Mouse (Mus musculus) stomach, postnatal 0 days (tissue): ENCODE data around the gene Astl. TPM values are rescaled to one million over a fixed set of nuclear protein-coding genes. Genes with fewer than 3 reads are reported as not detected.
A peak's percentile ranks its signal among the peaks of the same experiment; 100 is the strongest.

Source experiments
- ATAC-seq: fragments of 200-750 bp; cut with Nextera tagmentation; 2 replicates; pipeline ENCODE4 v1.8.0; 2017; ENCODE audit not compliant: low FRiP score, low TSS enrichment
- DNase-seq: peaks from one replicate; pipeline ENCODE4 v3.0.0-alpha.2; 2016; ENCODE audit warnings: low spot score
- H3K27ac ChIP-seq: fragments of 300-500 bp; sonication (generic); replicated peaks from 2 replicates; pipeline ENCODE4 v1.5.1; 2014; ENCODE audit warnings: mild to moderate bottlenecking, control low read depth
- H3K27me3 ChIP-seq: fragments of 300-500 bp; sonication (generic); 2 replicates; pipeline ENCODE4 v1.6.1; 2014; ENCODE audit warnings: low read length; ENCODE audit not compliant: control insufficient read depth, insufficient read depth
- H3K36me3 ChIP-seq: fragments of 300-500 bp; sonication (generic); 2 replicates; pipeline ENCODE4 v1.6.1; 2014; ENCODE audit warnings: low read length, mixed read lengths; ENCODE audit not compliant: control insufficient read depth, insufficient read depth
- H3K4me1 ChIP-seq: fragments of 300-500 bp; sonication (generic); replicated peaks from 2 replicates; pipeline ENCODE4 v1.6.1; 2014; ENCODE audit warnings: antibody characterized with exemption; ENCODE audit not compliant: control insufficient read depth, insufficient read depth
- H3K4me2 ChIP-seq: fragments of 300-500 bp; sonication (generic); replicated peaks from 2 replicates; pipeline ENCODE4 v1.6.1; 2014; ENCODE audit warnings: low read depth, mild to moderate bottlenecking, control low read depth, moderate library complexity
- H3K4me3 ChIP-seq: fragments of 300-500 bp; sonication (generic); 2 replicates; pipeline ENCODE4 v1.5.1; 2014; ENCODE audit warnings: low read depth, low read length, control low read depth
- H3K9ac ChIP-seq: fragments of 300-500 bp; sonication (generic); 2 replicates; pipeline ENCODE4 v1.6.1; 2014; ENCODE audit warnings: mild to moderate bottlenecking, low read length, control low read depth, mixed read lengths
- H3K9me3 ChIP-seq: fragments of 300-500 bp; sonication (generic); 2 replicates; pipeline ENCODE4 v1.6.1; 2016; ENCODE audit warnings: low read length; ENCODE audit not compliant: control insufficient read depth
- CTCF ChIP-seq: IDR thresholded peaks from 2 replicates; pipeline ENCODE4 v1.5.1; 2016; ENCODE audit warnings: antibody characterized with exemption, low read depth, mild to moderate bottlenecking, moderate library complexity
- EP300 ChIP-seq: optimal IDR thresholded peaks from 2 replicates; pipeline ENCODE3; 2016; ENCODE audit warnings: antibody characterized with exemption
- WGBS: fragments of 180-500 bp; shearing (Covaris S2); extraction: QIAGEN DNeasy Blood & Tissue Kit; methylation state at CpG from one replicate; pipeline ENCODE4 v1.1.7; 2014; 5-methylcytosine and 5-hydroxymethylcytosine counted together
- polyA plus RNA-seq: library from polyadenylated mRNA; unstranded; fragments of >200 nt; fragmentation: Nextera tagmentation; extraction: Ambion mirVana; gene quantifications from 2 replicates; pipeline ENCODE4 v1.2.1, GENCODE M21; 2015

Gene Astl
- polyA plus RNA-seq, 1 experiment from 2014 or later, result not detected

- TF ChIP-seq EP300 (no peak), CTCF (no peak)
- no peaks in the 10 kb centered on the region for H3K36me3 ChIP-seq
- 57% methylated on average over 1 of the region's 1 CpGs for WGBS
- no peak overlapping the region for H3K4me3 ChIP-seq
- no peak overlapping the region for H3K9ac ChIP-seq
- no peaks in the 10 kb centered on the region for H3K9me3 ChIP-seq
- H3K4me1 ChIP-seq, result no peaks in the 10 kb centered on the region
- ATAC-seq (peak; percentile 34; the same call in 1 of the 2 replicates), DNase-seq (peak; percentile 33)
- no peaks in the 10 kb centered on the region for H3K27me3 ChIP-seq
- no peak overlapping the region for H3K4me2 ChIP-seq
- H3K27ac ChIP-seq, result no peak overlapping the region
Measured at GRCm38 (mm10) chr2:127371484-127371861, 33.0 kb downstream of the Astl start.

GRCm38 (mm10) chr2:127372082-127372481, 33.6 kb downstream of the Astl start:
- H3K9ac ChIP-seq, result no peak overlapping the region
- 89% methylated on average over 2 of the region's 2 CpGs for WGBS
- H3K9me3 ChIP-seq, result no peaks in the 10 kb centered on the region
- no peak overlapping the region for H3K27ac ChIP-seq
- H3K4me1 ChIP-seq, result no peaks in the 10 kb centered on the region
- DNase-seq (no peak), ATAC-seq (no peak)
- no peaks in the 10 kb centered on the region for H3K27me3 ChIP-seq
- H3K36me3 ChIP-seq, result no peaks in the 10 kb centered on the region
- H3K4me3 ChIP-seq, result no peak overlapping the region
- no peak for TF ChIP-seq CTCF
- no peak for TF ChIP-seq EP300
- H3K4me2 ChIP-seq, result no peak overlapping the region

GRCm38 (mm10) chr2:127374131-127374530, 35.7 kb downstream of the Astl start:
- H3K27ac ChIP-seq, result no peak overlapping the region
- no peak overlapping the region for H3K9ac ChIP-seq
- H3K36me3 ChIP-seq, result no peaks in the 10 kb centered on the region
- H3K27me3 ChIP-seq, result no peaks in the 10 kb centered on the region
- TF ChIP-seq CTCF (no peak), EP300 (no peak)
- H3K4me2 ChIP-seq, result no peak overlapping the region
- H3K9me3 ChIP-seq, result no peaks in the 10 kb centered on the region
- WGBS, result 79% methylated on average over 3 of the region's 3 CpGs
- no peak overlapping the region for H3K4me3 ChIP-seq
- DNase-seq (no peak), ATAC-seq (no peak)
- H3K4me1 ChIP-seq, result no peaks in the 10 kb centered on the region

GRCm38 (mm10) chr2:127375087-127375486, 36.6 kb downstream of the Astl start:
- H3K36me3 ChIP-seq, result no peaks in the 10 kb centered on the region
- no peak overlapping the region for H3K27ac ChIP-seq
- H3K4me2 ChIP-seq, result no peak overlapping the region
- H3K4me1 ChIP-seq, result no peaks in the 10 kb centered on the region
- no peaks in the 10 kb centered on the region for H3K27me3 ChIP-seq
- no peak for TF ChIP-seq CTCF
- TF ChIP-seq EP300, result no peak
- ATAC-seq, result no peak
- H3K9me3 ChIP-seq, result no peaks in the 10 kb centered on the region
- H3K9ac ChIP-seq, result no peak overlapping the region
- H3K4me3 ChIP-seq, result no peak overlapping the region
- DNase-seq, result no peak
- WGBS, result 33% methylated on average over 3 of the region's 3 CpGs

- ATAC-seq (0 out of 2 replicates have a peak, but pooled peaks have one; percentile 11), DNase-seq (peak; percentile 35)
- Histone ChIP-seq H3K36me3 (no peaks in the 10 kb centered on the region), H3K4me1 (no peaks in the 10 kb centered on the region), H3K4me2 (no peak overlapping the region), H3K9ac (no peak overlapping the region), H3K27ac (no peak overlapping the region), H3K4me3 (no peak overlapping the region), H3K27me3 (no peaks in the 10 kb centered on the region), H3K9me3 (no peaks in the 10 kb centered on the region)
- whole genome bisulfite sequencing, result 42% methylated on average over 7 of the region's 7 CpGs
- TF ChIP-seq EP300 (no peak), CTCF (peak; percentile 64)
Measured at GRCm38 (mm10) chr2:127375759-127376341, 37.4 kb downstream of the Astl start.

- DNase-seq (no peak), ATAC-seq (no peak)
- Histone ChIP-seq H3K4me1 (no peaks in the 10 kb centered on the region), H3K9me3 (no peaks in the 10 kb centered on the region), H3K4me2 (no peak overlapping the region), H3K36me3 (no peaks in the 10 kb centered on the region), H3K4me3 (no peak overlapping the region), H3K27ac (no peak overlapping the region), H3K27me3 (no peaks in the 10 kb centered on the region), H3K9ac (no peak overlapping the region)
- 83% methylated on average over 6 of the region's 6 CpGs for WGBS
- TF ChIP-seq CTCF, result no peak
- no peak for TF ChIP-seq EP300
Measured at GRCm38 (mm10) chr2:127376423-127377051, 38.1 kb downstream of the Astl start.
